Mouse (Mus musculus) thymus, postnatal 0 days (tissue): ENCODE measurements around the gene Ly6g6d. TPM values are rescaled to one million over a fixed set of nuclear protein-coding genes. Genes with fewer than 3 reads are reported as not detected.
A peak's percentile ranks its signal among the peaks of the same experiment; 100 is the strongest.

Source experiments
- DNase-seq: peaks from one replicate; pipeline ENCODE4 v3.0.0-alpha.2; 2015; ENCODE audit warnings: low spot score
- polyA plus RNA-seq: library from polyadenylated mRNA; unstranded; fragments of >200 nt; fragmentation: Nextera tagmentation; extraction: Ambion mirVana; gene quantifications from 2 replicates; pipeline ENCODE4 v1.2.1, GENCODE M21; 2015

Ly6g6d gene
- polyA plus RNA-seq, 1 experiment from 2014 or later: 0.60 TPM

DNA sequence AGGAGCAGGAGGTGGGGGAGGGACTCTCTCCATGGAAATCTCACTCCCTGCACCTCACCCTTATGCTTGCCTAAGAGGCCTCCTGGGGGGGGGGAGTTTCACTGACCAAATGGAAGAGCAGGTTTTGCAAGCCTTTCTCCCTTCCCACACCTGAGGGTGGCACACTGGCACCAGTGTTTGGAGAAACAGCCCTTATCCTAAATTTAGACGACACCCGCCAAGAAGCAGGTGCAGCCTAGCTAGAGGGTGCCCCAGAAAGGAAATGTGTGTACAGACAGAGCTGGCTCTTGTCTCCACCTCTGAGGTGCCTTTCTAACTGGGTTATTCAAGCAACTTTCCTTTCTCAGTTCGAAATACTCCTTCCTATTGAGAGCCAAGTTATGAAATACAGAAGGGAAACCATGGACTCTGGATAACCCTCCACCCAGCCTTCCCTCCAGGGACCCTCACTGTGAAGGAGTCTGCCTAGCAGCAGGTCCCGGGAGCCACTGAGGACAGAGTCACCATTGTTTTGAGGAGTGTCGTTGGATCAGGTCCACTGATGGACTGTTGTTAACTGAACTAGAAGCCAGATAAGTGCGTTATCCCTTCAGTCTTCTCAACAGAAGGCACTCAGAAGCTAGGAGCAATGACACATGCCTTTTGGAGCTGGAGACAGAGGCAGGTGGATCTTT lies 7.2 kb downstream of the Ly6g6d start:
- peak; percentile 82 for DNase-seq

DNA sequence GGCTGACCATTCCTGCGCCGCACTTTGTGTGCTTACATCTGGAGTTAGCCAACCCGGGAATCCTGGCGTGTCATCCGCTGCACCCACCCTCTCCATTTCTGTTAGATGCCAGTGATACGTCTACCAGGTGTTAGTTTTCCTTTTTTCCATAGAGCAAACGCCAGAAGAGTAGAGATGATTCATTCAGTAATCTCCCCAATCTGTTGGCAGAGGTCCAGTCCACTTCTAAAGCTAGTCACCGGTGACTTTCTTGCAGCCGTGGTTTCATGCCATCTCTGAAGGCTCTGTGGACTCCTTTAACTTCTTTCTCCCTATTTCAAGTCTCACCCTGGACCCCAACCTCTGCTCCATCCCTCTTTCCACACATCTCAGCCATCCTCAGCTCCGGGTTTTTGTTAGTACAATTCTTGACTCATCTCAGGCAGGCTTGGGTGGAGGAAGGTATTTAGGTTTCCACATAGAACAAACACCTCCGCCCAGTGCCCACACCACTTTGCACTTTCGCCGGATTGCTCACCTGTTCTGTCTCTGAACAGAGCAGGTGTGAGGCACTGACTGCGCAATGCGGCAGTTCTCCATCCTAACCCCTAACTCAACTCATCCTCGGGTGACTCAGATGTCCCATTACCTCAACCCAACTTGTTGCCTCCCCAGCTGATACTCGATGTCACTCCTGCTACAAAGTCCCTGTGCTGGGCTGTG lies 9.5 kb downstream of the Ly6g6d start:
- DNase-seq: no peak

DNA sequence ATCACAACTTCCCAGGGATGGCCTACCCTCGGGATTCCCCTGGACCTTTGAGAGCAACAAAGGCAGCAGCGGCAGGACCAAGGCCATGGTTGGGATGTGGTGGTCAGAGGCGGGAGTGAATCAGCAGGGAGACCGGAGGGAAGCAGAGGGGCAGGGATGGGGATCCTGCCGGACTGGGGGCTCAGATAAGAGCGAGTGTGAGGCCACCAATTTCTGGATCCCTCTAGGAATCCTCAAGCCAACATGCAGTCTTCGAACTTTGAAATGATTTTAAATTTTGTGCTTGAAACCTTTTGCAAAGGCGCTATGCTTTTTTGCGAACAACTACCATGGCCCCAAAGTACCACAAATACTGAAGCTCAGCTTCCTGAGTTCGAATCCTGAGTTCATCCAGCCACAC lies 11.8 kb downstream of the Ly6g6d start, which contains the start of gene Mpig6b:
Gene Mpig6b, minus strand, starts transcription at position 101 of the 400 bp plus-strand sequence.
- DNase-seq: no peak

DNA sequence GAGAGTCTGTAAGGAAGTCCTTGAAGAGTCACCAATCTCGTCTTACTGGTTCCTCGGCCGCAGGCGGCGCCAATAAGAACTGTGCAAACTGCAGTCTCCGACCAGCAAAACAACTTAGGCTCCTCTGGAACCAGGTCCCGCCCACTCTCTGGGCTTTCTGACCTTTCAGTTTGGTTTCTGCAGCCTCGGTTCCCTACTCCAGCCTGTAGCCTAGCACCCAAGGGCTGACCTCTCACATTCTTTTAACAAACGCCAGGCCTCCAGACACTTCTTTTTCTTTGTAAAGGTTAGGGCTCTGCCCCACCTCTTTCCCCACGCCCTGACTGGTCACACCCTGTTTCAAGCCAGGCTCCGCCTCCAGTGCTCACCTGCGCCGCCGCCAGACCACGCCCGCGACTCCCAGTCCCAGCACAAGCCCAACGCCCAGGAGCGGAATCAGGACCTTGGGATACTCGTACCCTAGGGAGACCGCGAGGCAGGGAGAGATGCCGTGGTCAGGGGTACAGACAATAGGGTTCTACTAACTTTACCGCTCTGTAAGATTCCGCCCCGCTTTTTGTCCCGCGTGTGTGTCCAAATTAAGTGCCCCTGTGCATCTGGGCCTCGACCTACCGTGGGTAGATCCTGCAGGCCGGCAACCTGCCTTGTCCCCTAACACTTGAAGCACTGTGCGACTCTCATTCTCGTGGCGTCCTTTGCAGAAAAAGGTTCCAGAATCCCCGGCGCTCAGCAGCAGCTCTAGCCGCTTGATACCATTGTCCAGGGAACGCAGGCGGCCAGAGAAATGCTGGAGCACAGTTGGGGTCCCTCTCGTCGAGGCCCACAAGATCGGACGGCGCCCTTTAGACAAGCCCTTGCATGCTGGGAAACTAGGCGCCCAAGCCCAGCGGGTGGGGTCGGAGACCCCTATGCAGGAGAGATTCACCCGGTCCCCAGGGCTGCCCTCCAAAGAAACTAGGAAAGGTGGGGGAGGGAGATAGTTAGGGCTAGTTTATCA lies 12.6 kb downstream of the Ly6g6d start, which contains the start of gene Ly6g6c:
Gene Ly6g6c, plus strand, starts transcription at position 438 of the 997 bp plus-strand sequence.
- DNase-seq: no peak

DNA sequence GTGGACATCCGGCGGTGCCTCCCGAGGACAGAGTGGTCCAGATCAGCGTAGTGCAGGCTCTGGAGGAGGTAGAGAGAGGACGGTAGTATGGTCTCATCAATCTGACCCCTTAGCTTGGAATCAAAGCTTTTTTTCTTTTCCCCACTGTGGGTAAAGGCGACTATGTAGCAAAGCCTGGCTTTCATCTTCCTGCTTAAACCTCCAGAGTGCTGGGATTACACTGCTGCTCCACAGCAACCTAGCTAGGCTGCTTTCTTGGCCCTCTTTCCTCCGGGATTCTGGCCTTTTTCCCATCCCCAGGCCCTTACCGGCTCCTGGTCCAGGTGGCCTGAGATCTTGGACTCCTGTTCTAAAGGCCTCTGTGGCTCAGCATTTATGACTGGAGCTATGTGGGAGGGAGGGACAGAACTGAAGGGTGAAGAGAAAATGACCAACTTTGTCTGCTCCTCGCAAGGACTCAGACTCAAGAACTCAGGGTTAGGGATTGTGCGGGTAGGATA lies 13.4 kb downstream of the Ly6g6d start:
- DNase-seq: no peak

DNA sequence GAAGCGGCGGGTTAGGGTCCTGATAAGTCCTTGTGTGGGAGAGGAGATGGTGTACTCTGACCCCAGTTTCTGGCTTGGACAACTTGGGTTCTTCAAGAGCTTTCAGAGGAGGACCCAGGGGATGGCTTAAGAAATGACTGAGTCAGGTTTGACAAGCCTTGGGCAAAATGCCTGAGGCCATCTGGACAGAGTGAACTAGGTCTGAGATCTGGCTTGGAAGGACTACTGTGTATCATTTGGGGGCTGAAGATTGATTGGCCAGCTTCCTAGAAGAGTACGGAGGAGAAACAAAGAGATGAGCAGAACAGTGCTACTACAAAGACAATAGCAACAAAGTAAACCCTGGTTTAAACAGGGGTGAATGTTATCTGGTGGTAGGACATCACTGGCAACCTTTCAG lies 14.4 kb downstream of the Ly6g6d start:
- no peak for DNase-seq

DNA sequence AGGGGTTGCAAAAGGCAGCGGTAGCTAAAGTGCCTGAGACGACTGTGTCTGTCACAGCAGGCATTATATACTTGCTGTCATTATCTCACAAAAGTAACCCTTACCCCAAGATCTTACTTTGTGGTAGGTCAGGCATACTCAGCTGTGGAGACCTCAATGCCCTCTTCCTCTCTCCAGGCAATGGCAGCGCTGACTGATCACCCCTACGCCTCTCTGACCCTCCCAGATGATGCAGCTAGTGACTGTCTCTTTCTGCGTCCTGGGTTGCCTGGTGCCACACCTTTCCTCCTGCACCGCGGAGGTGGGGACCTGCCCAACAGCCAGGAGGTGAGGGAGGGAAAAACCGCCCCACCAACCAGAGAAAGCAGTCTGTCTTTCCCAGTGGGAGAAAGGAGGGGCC lies 16.6 kb downstream of the Ly6g6d start:
- no peak for DNase-seq

DNA sequence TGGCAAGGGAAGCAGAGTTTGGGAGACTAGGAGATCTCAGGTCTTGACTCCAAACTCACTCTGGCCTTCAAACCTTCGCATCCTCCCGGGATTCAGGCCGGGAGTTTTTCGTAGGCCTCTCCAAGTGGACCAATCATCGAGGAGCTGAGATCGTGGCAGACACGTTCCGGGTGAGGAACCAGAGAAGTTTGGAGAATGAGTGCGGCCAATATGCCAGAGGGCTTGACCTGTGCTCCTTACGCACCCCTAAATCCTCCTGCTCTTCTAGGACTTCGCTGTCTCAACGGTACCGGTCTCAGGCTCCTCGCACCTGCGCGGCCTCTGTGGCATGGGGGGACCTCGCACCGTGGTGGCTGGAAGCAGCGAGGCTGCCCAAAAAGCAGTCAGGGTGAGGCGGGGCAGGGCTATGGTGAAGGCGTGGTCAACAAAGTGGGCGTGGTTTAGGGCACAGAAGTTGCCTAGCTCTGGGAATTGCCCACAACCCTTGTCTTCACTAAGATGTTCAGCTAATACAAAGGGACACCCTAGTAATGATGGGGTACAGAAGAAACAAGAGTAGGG lies 17.0 kb downstream of the Ly6g6d start:
- no peak for DNase-seq

DNA sequence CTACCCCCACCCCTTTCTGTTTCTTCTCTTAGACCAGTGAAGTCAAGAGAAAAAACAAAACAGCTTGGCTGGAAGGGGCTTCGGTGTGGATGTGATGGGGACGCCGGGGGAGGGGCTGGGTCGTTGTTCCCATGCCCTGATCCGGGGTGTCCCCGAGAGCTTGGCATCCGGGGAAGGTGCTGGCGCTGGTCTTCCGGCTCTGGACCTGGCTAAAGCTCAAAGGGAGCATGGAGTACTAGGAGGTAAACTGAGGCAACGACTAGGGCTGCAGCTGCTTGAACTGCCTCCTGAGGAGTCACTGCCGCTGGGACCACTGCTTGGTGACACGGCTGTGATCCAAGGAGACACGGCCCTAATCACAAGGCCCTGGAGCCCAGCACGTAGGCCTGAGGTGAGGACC lies 17.8 kb downstream of the Ly6g6d start:
- DNase-seq: no peak

DNA sequence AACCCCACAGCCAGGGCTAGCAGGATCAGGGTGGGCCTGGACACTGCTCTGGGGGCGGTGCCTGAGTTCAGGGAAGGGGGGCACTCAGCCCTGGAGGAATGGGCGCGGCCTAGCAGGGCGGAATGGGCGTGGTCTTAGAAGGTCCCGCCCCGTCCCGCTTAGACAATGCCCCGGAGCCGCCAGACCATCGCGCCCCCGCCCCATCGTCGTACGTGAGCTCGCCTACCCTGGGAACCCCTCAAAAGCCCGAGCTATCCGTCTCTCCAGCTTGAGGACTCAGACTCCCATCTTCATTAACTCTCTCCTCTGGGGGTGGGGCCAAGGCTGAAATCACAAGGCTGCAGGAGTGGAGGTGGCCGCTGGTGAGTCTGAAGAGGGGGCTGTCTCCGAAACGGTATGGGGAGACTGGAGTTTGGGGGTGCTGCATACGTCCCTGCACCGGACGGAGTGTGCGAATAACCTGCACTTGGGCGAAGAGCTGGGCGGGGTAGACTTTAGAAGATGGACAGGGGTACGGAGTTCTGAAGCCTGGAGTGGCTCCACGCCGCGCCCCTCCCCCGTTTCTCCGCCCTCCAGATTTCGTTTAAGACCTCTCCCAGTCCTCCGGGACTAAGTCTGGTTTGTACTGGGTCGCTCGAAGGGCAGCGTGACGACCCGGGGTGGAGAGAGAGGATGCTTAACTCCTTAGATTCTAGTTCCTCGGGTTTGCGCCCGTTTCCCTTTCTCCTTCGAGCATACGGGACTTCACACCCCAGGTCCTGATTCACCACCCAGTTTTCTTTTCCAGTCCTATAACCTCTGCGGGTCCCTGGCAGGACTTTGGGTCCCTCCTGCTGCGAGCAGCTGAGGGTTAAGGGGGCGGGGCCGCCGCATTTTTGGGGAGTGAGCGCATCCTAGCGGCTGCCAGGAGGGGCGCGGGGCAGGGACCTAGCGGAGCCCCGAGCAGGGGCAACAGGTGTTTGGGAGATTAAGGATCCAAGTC lies 18.7 kb downstream of the Ly6g6d start, which contains the start of gene Ddah2:
Gene Ddah2, plus strand, starts transcription at position 125 of the 982 bp plus-strand sequence.
- DNase-seq: peak; percentile 87

DNA sequence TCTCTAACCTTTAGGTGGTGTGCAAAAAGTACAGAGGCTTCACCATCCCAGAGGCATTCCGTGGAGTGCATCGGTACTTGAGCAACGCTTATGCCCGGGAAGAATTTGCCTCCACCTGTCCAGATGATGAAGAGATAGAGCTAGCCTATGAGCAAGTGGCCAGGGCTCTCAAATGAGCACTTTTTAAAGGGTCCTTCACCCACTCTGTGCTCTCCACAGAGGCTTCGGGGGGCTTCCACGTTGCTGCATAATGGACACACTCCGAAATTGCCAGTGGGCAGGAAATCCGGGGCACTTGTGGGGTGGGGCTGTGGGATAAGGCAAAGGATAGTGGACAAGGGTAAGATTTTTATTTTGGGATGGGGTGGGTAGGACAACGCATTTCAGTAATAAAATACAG lies 19.5 kb downstream of the Ly6g6d start:
- DNase-seq: no peak

DNA sequence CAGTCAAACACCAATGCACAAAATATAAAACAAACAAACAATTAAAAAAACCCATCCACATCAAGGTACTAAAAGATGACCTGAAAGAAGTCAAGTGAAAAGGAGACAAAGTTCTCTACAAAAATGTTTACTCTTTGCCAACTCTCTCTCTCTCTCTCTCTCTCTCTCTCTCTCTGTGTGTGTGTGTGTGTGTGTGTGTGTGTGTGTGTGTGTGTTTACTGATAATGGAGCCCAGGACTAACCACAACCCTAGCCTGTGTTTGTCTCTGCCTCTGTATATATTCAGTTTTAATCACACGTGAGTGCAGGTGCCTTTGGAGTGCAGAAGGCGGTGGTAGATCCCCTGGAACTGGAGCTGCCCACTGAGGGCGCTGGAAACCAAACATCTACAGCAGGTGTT lies 20.8 kb downstream of the Ly6g6d start:
- no peak for DNase-seq

DNA sequence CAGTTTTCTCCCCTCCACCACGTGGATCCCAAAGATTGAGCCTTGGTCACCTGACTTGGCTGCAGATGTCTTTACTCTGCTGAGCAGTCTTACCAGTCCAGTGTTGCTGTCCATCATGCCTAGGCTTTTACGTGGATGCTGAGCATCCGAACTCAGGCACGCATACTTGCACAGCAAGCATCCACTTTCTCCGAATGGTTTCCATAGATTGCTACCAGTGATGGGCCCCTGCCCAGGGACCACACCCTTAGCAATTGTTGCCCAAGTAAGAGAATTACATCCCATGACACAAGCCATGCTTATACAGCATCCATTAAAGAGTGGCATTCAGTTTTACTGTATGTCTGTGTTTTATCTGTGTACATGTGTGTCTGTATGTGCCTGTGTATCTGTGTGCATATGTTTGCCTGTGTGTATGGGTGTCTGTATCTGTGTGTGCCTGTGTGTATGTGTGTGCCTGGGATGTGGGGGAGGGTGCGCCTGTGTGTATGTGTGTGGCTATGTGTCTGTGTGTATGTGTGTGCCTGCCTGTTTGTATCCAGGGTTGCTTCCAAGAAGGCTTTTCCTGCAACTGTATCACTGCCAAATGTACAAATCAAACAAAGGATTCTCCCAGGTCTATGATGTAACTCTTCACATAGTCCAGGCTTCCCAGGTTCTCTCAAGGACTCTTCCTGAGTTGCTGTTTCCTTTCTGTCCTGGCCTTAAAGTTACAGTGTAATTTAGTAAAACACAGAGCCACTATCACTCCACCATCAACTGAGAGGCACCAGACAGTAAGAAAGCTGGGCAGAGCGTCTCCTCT lies 22.0 kb downstream of the Ly6g6d start:
- no peak for DNase-seq

DNA sequence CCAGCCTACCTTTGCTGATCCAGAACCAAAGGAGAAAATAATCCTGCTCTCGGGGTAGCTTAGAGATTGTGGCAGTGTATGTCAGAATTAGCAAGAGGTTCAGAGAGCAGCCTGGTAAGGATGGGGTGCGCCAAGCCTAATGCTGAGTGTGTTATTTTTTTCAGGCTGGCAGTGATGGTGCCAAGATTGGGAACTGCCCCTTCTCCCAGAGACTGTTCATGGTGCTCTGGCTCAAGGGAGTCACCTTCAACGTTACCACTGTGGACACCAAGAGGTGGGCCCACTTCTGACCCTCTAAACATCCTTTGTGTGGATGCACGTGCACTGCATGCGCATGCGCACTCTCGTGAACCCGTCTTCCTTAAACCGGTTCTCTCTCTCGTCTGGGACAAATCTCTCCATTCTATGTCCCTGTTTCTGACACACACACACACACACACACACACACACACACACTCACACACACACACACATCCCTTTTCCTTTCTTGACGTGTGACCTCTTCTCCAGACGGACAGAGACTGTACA lies 25.5 kb downstream of the Ly6g6d start:
- DNase-seq: no peak

DNA sequence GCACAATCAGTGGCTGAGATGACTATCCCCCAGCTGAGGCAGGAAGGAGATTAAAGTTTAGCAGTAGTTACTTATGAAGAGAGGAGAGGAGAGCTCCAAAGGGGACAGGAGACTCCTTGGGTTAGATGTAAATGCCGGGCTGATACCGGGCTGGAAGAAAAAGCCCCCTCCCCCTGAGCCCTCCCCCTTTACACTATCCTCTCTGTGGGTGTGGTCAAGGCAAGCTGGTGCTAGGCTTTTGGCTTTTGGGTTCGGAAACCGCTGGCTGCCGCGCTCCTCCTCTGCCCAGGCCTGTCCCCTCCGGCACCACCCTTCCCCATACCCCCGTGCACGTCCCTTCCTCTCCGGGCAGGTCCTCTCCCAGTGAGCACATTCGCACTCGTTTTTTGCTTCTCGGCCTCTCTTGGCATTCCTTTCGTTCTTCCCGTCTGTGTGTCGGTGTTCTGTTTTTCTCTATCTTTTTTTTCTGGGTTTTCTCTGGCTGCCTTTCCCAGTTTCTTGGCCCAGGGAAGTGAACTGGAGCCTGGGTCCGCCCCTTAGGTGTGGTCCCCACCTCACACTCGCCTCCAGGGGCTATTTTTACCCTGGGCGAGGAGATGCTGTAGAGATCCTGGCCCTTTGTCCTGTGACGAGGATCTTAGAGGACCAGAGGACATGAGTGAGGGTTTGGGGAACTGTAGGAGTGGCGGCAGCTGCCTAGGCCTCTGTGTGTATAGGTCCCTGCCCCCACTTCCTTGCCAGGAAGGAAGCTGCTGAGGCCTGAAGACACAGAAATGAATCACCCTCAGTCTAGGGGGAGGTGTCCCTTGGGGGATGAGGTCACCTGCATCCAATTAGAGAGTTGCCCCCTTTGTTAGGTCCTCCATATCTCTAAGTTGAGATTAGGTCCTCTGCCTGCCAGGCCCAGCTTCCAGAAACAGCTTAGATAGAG lies 26.4 kb downstream of the Ly6g6d start:
- DNase-seq: peak; percentile 81

DNA sequence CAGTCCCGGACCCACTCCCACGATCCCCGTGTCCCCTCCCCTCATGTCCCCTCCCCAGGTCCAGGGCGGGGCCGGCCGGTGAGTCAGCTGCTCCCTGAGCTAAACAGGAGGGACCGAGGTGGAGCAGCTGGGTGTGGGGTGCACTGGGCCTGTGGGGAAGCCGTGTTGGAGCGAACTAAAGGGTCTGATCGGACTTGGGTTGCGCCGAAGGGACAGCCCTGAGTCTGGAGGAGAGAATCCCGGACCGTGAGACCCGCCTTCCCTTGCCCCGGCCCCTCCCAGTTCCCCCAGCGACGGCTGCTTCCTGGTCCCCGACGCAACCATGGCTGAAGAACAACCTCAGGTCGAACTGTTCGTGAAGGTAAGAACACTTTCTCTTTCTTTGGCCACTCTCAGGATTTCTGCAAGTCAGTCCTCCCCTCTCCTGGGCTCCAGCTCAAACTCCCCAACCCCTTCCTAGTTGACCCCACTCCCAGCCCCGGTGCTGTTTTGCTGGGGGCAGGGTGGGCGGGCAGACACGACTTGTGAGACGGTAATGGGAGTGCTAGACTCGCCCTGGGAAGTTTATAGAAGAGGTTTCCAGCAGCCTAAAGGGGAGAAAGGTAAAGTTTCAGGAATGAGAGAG lies 27.6 kb downstream of the Ly6g6d start:
- peak; percentile 63 for DNase-seq

DNA sequence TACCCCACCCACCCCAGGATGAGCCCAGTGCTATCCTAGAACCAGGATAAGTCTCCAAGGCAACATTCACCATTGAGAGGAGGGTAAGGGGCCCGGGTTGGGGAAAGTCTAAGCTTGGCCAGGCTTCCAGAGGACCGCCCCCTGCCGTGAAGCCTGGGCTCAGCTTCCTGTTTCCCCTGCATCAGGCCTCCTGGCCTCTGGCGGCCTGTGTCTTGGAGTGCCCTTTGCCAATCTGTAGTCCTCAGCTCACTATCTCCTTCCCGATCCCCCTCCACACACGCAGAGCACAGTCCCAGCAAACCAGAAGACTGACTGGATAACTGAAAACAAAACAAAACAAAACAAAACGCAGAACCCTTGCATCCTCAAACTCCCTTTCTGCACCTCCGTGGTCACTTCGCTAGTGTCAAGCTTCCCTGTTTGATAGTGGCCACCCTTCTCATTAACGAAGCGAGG lies 28.3 kb downstream of the Ly6g6d start, which contains the start of gene Clic1:
Gene Clic1, plus strand, starts transcription at position 406 of the 456 bp plus-strand sequence.
- DNase-seq: peak; percentile 61
